Mouse (Mus musculus) heart, embryonic 11.5 days (tissue): ENCODE data around the gene Homer2. TPM values are rescaled to one million over a fixed set of nuclear protein-coding genes. Genes with fewer than 3 reads are reported as not detected.

Experiments used
- ATAC-seq: fragments of 200-750 bp; cut with Nextera tagmentation; replicated peaks from 2 replicates; pipeline ENCODE4 v1.8.0; 2017; ENCODE audit warnings: moderate library complexity; ENCODE audit not compliant: insufficient number of reproducible peaks, low FRiP score, low TSS enrichment
- H3K27ac ChIP-seq: fragments of 300-500 bp; sonication (generic); 2 replicates; pipeline ENCODE4 v1.5.1; 2014; ENCODE audit warnings: mild to moderate bottlenecking, low read depth, low read length
- H3K27me3 ChIP-seq: fragments of 300-500 bp; sonication (generic); 2 replicates; pipeline ENCODE4 v1.6.1; 2014; ENCODE audit warnings: mild to moderate bottlenecking, low read length, mixed read lengths; ENCODE audit not compliant: control insufficient read depth, insufficient read depth
- H3K36me3 ChIP-seq: fragments of 300-500 bp; sonication (generic); 2 replicates; pipeline ENCODE4 v1.6.1; 2014; ENCODE audit warnings: mild to moderate bottlenecking, low read length, moderate library complexity, mixed read lengths; ENCODE audit not compliant: control insufficient read depth, insufficient read depth
- H3K4me1 ChIP-seq: fragments of 300-500 bp; sonication (generic); 2 replicates; pipeline ENCODE4 v1.6.1; 2014; ENCODE audit warnings: low read length; ENCODE audit not compliant: control insufficient read depth, insufficient read depth
- H3K4me2 ChIP-seq: fragments of 300-500 bp; sonication (generic); 2 replicates; pipeline ENCODE4 v1.6.1; 2014; ENCODE audit warnings: mild to moderate bottlenecking, moderate library complexity
- H3K4me3 ChIP-seq: fragments of 300-500 bp; sonication (generic); 2 replicates; pipeline ENCODE4 v1.5.1; 2014; ENCODE audit warnings: low read depth, low read length
- H3K9ac ChIP-seq: fragments of 300-500 bp; sonication (generic); 2 replicates; pipeline ENCODE4 v1.6.1; 2014; ENCODE audit warnings: mild to moderate bottlenecking, low read depth, low read length, moderate library complexity
- H3K9me3 ChIP-seq: fragments of 300-500 bp; sonication (generic); replicated peaks from 2 replicates; pipeline ENCODE4 v1.6.1; 2016; ENCODE audit warnings: low read length; ENCODE audit not compliant: control insufficient read depth
- WGBS: fragments of 180-500 bp; shearing (Covaris S2); extraction: QIAGEN DNeasy Blood & Tissue Kit; methylation state at CpG from one replicate; pipeline ENCODE4 v1.1.7; 2014; ENCODE audit not compliant: insufficient replicate concordance; 5-methylcytosine and 5-hydroxymethylcytosine counted together
- polyA plus RNA-seq: library from polyadenylated mRNA; unstranded; fragments of >200 nt; fragmentation: Nextera tagmentation; extraction: Ambion mirVana; gene quantifications from 2 replicates; pipeline ENCODE4 v1.2.1, GENCODE M21; 2014

Gene Homer2
- polyA plus RNA-seq, 1 experiment from 2014 or later = 121 TPM

GRCm38 (mm10) chr7:81729787-81730186 is 22.5 kb upstream of the Homer2 start:
- no peak overlapping the region for H3K4me3 ChIP-seq
- H3K27ac ChIP-seq = no peak overlapping the region
- no peaks in the 10 kb centered on the region for H3K9me3 ChIP-seq
- whole genome bisulfite sequencing = 76% methylated on average over 9 of the region's 9 CpGs
- H3K4me2 ChIP-seq = no peak overlapping the region
- ATAC-seq = no peak
- H3K36me3 ChIP-seq = no peaks in the 10 kb centered on the region
- H3K9ac ChIP-seq = no peak overlapping the region
- H3K4me1 ChIP-seq = peaks cover 6% of the 10 kb centered on the region
- no peaks in the 10 kb centered on the region for H3K27me3 ChIP-seq

GRCm38 (mm10) chr7:81727716-81728115 is 20.4 kb upstream of the Homer2 start:
- H3K27me3 ChIP-seq = no peaks in the 10 kb centered on the region
- H3K4me3 ChIP-seq = no peak overlapping the region
- no peaks in the 10 kb centered on the region for H3K36me3 ChIP-seq
- 82% methylated on average over 9 of the region's 9 CpGs for WGBS
- peaks cover 6% of the 10 kb centered on the region for H3K4me1 ChIP-seq
- H3K4me2 ChIP-seq = no peak overlapping the region
- ATAC-seq = no peak
- H3K9me3 ChIP-seq = no peaks in the 10 kb centered on the region
- no peak overlapping the region for H3K27ac ChIP-seq
- H3K9ac ChIP-seq = no peak overlapping the region

- peak; percentile 71 for ATAC-seq
- no peaks in the 10 kb centered on the region for H3K36me3 ChIP-seq
- H3K4me3 ChIP-seq = no peak overlapping the region
- WGBS = 30% methylated on average over 2 of the region's 2 CpGs
- H3K4me2 ChIP-seq = peak overlapping the region; percentile 54
- no peaks in the 10 kb centered on the region for H3K27me3 ChIP-seq
- H3K27ac ChIP-seq = peak overlapping the region; percentile 88
- no peak overlapping the region for H3K9ac ChIP-seq
- H3K9me3 ChIP-seq = no peaks in the 10 kb centered on the region
- H3K4me1 ChIP-seq = peaks cover 6% of the 10 kb centered on the region
Measured at GRCm38 (mm10) chr7:81726728-81727005, 19.3 kb upstream of the Homer2 start.

GRCm38 (mm10) chr7:81725986-81726727 is 18.8 kb upstream of the Homer2 start:
- Histone ChIP-seq H3K4me2 (peak overlapping the region; percentile 54), H3K9me3 (no peaks in the 10 kb centered on the region), H3K4me3 (no peak overlapping the region), H3K27me3 (no peaks in the 10 kb centered on the region), H3K36me3 (no peaks in the 10 kb centered on the region), H3K27ac (peak overlapping the region; percentile 88), H3K9ac (peak overlapping the region; percentile 47; the same call in 1 of the 2 replicates), H3K4me1 (peaks cover 11% of the 10 kb centered on the region)
- 28% methylated on average over 18 of the region's 18 CpGs for WGBS
- ATAC-seq = no peak; the same call in 1 of the 2 replicates

- Histone ChIP-seq H3K9ac (no peak overlapping the region), H3K27me3 (no peaks in the 10 kb centered on the region), H3K36me3 (no peaks in the 10 kb centered on the region), H3K4me2 (no peak overlapping the region), H3K9me3 (no peaks in the 10 kb centered on the region), H3K4me1 (peaks cover 19% of the 10 kb centered on the region), H3K27ac (no peak overlapping the region), H3K4me3 (no peak overlapping the region)
- no peak for ATAC-seq
- WGBS = 91% methylated on average over 10 of the region's 10 CpGs
Measured at GRCm38 (mm10) chr7:81723851-81724250, 16.5 kb upstream of the Homer2 start.

GRCm38 (mm10) chr7:81721271-81721670 is 13.9 kb upstream of the Homer2 start:
- Histone ChIP-seq H3K36me3 (no peaks in the 10 kb centered on the region), H3K4me3 (no peak overlapping the region), H3K9ac (no peak overlapping the region), H3K27ac (no peak overlapping the region), H3K4me1 (peaks cover 15% of the 10 kb centered on the region), H3K27me3 (no peaks in the 10 kb centered on the region), H3K9me3 (no peaks in the 10 kb centered on the region), H3K4me2 (no peak overlapping the region)
- WGBS = 53% methylated on average over 5 of the region's 5 CpGs
- no peak for ATAC-seq

GRCm38 (mm10) chr7:81719216-81719661 is 11.9 kb upstream of the Homer2 start:
- H3K4me2 ChIP-seq = peak overlapping the region; percentile 40
- no peaks in the 10 kb centered on the region for H3K36me3 ChIP-seq
- ATAC-seq = peak; percentile 86
- WGBS = 28% methylated on average over 1 of the region's 1 CpGs
- 0 out of 2 replicates have a peak, but pooled peaks cover 15% of the 10 kb centered on the region for H3K4me1 ChIP-seq
- H3K9ac ChIP-seq = 0 out of 2 replicates have a peak overlapping the region, but pooled peaks have one; percentile 23
- no peak overlapping the region for H3K4me3 ChIP-seq
- no peaks in the 10 kb centered on the region for H3K9me3 ChIP-seq
- H3K27ac ChIP-seq = peak overlapping the region; percentile 55
- no peaks in the 10 kb centered on the region for H3K27me3 ChIP-seq

GRCm38 (mm10) chr7:81718657-81719056 is 11.3 kb upstream of the Homer2 start:
- Histone ChIP-seq H3K4me1 (0 out of 2 replicates have a peak, but pooled peaks cover 15% of the 10 kb centered on the region), H3K27me3 (no peaks in the 10 kb centered on the region), H3K9me3 (no peaks in the 10 kb centered on the region), H3K27ac (peak overlapping the region; percentile 55), H3K4me3 (no peak overlapping the region), H3K4me2 (peak overlapping the region; percentile 40), H3K36me3 (no peaks in the 10 kb centered on the region), H3K9ac (0 out of 2 replicates have a peak overlapping the region, but pooled peaks have one; percentile 23)
- 79% methylated on average over 1 of the region's 1 CpGs for WGBS
- no peak for ATAC-seq

- Histone ChIP-seq H3K4me2 (no peak overlapping the region), H3K27ac (no peak overlapping the region), H3K4me1 (0 out of 2 replicates have a peak, but pooled peaks cover 6% of the 10 kb centered on the region), H3K27me3 (peaks cover 12% of the 10 kb centered on the region; the same call in 1 of the 2 replicates), H3K9me3 (0 out of 2 replicates have a peak, but pooled peaks cover 3% of the 10 kb centered on the region), H3K4me3 (no peak overlapping the region), H3K9ac (no peak overlapping the region), H3K36me3 (no peaks in the 10 kb centered on the region)
- no peak for ATAC-seq
- WGBS = 67% methylated on average over 4 of the region's 4 CpGs
Measured at GRCm38 (mm10) chr7:81710166-81710565, 2.8 kb upstream of the Homer2 start.
